Mouse (Mus musculus) fat pad, adult 2 months (tissue): ENCODE results near the gene Galnt17.

Experiments
- DNase-seq: peaks from one replicate; pipeline ENCODE4 v3.0.0-alpha.2; 2011; ENCODE audit warnings: low read depth, low spot score; ENCODE audit errors: extremely low read depth

Gene Galnt17

DNA sequence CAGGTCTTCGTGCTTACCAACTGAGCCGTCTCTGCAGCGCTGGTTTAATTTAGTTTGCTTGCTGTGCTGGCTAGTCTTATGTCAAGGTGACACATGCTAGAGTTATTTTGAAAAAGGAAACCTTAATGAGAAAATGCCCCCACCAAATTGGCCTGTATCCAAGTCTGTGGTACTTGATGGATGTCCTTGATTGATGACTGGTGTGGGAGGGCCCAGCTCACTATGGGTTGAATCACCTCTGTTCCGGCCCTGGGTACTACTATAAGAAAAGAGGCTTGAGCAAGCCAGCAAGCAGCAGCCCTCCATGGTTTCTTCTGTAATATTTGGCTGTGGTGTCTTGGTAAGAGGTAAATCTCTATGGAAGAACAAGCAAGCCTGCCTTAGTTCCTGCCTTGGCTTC lies 165.7 kb downstream of the Galnt17 start:
- DNase-seq: no peak

GRCm38 (mm10) chr5:131134809-131135208 lies 173.5 kb downstream of the Galnt17 start:
- no peak for DNase-seq

GRCm38 (mm10) chr5:131120296-131120840 lies 187.9 kb downstream of the Galnt17 start:
- DNase-seq: no peak

DNA sequence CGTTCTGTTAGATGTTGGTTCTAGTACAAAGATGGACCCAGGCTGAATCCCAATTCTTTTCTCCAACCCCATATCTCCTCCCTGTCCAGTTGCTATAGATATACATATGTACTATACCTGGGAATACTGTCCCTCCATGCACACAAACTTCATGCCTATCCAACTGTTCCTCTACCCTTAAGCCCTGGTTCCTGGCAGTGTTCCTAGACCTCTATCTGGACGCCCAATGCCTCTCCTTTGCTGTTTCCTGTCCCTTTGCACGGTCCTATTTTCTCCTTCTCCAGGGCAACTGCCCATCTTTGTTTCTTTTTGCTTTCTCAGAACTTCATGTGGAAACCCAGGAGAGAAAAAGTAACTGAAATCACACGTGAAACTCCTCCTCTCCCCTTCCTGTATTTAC lies 188.4 kb downstream of the Galnt17 start:
- DNase-seq: no peak

DNA sequence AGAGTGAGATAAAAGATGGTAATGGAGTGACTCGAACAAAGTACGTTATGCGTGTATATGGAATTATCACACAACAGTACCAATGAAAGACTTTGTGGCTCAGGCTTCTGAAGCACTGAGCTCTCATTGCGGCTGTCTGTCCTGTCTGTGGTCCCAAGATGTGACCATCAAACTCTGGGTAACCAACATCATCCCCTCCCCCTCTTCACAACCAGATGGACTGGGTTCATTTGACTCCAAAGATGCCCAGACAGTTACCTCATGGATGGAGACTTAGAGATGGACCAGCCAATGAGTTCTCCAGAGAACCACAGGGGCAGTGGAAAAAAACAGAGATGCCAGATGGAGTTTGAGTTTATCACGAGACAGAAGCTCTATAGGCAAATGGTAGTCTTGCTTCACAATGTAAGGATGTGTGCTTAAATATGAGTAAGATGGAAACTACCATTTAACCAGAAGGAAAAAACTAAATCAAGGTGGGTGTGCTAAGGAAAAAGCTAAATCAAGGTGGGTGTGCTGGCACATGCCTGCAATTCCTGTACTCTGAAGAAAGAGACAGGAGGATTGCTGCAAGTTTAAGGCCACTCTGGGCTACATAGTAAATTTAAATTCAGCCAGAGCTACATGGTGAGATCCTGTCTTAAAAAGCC lies 190.8 kb downstream of the Galnt17 start:
- no peak for DNase-seq

DNA sequence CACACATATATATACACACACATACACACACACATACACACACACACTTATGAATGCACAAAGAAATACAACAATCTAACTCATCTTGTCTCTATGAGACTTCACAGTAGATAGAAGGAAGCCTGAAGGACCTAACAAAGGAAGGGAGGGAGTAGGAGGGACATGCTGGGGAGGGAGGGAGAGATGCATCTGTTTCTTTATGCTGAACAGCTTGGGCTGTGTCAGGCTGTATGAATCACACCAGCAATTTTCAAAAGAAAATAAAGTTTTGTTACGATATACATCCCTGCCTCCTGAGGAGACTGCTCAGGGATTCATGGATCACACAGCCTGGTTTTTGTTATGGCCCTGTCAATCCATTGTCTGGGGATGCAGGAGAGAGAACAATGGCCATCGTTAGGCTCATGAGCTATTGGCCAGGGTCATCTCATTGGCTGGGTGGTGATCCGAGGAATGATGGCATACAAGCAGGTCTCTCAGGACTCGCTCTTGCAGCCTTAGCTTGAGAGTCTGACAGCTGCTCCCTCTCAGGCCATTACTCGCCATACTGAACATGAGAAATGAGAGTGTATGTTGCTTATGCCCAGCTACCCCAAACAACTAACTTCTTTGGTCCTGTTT lies 194.3 kb downstream of the Galnt17 start:
- no peak for DNase-seq

DNA sequence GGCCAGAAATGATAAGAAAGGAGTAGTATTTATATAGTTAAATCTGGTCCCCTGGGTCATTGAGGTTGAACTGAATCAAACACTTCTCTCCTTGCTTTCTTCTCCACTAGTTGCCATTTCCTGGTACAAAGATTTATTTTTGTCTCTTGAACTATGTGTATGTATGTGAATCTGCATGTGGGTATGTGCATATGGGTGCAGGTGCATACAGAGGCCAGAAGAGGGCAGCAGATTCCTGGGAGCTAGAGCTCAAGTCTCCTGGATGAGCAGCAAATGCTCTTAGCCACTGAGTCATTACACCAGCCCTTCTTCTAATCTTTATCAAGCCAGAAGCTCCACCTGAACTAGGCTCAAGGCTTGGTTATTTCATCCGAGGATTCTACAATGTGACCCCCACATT lies 201.1 kb downstream of the Galnt17 start:
- DNase-seq: no peak

DNA sequence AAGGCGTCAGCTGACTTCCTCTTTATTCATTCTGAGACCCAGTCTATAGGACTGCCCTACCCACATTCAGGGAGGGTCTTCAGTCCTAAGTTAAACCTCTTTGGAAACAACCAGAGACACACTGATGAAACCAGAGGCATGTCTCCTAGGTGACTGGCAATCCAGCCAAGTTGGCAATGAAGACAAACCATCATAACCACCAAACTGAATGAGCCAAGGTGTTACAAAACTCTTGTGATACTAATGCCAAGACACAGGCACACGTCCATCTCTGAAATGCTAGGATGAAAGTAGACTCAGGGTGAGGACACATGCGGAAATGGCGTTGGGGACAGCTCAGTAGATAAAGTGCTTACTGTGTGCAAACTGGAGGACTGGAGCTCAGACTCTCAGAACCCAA lies 211.5 kb downstream of the Galnt17 start:
- peak; percentile 80 for DNase-seq

GRCm38 (mm10) chr5:131095635-131096034 lies 212.7 kb downstream of the Galnt17 start:
- no peak for DNase-seq

DNA sequence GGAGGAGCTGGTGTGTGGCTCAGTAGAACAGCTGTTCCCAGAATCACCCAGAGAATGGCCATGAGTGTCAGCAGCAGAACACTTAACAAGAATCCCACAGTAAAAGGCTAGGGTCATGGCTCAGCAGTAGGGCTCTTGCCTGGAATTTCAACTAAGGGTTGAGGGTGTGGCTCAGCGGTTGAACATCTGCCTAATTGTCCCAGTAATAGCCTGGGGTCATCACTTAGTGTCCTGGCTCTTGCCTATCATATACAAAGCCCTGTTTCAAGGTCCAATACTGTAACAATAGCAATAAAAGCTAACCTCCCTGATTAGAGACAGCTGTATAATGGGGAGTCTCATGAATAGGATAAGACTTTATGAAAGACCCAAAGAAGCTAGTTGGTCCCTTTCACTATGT lies 213.5 kb downstream of the Galnt17 start:
- DNase-seq: peak; percentile 37

DNA sequence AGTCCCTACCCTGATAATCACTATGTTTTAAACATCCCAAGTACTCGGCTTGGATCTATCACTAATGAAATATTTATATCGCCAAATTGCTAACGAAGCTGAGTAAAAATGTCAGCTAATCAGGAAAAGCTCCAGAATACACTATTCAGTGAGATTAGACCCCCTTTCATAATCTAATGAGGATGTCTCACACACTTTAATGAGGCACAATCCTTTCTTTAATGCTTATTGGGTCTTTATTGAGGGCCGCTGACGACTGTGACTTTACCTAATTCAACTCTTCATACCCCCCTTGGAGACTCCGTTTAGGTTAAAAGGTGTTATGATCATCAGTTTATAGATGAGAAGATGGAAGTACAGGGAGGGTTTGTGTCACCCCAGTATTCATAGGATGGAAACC lies 214.2 kb downstream of the Galnt17 start:
- no peak for DNase-seq

DNA sequence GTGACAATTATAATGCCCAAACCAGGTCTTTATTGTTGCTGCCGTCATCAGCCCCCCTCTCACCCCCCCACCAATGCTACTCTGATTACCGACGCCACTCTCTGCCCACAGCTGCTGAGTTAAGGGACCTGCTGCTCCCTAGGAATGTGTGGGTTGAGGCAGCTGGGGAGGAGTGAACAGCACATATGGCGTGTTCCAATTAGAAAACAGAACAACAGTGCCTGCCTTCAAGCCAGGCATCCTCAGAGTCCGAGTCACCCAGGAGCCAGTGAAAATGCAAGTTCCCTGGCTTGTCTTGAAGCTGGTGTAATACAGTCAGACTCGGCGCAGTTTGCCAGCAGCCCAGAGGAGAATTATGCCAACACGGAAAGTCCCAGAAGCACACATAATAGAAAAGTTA lies 218.4 kb downstream of the Galnt17 start:
- no peak for DNase-seq

GRCm38 (mm10) chr5:131088866-131089265 lies 219.4 kb downstream of the Galnt17 start:
- no peak for DNase-seq

DNA sequence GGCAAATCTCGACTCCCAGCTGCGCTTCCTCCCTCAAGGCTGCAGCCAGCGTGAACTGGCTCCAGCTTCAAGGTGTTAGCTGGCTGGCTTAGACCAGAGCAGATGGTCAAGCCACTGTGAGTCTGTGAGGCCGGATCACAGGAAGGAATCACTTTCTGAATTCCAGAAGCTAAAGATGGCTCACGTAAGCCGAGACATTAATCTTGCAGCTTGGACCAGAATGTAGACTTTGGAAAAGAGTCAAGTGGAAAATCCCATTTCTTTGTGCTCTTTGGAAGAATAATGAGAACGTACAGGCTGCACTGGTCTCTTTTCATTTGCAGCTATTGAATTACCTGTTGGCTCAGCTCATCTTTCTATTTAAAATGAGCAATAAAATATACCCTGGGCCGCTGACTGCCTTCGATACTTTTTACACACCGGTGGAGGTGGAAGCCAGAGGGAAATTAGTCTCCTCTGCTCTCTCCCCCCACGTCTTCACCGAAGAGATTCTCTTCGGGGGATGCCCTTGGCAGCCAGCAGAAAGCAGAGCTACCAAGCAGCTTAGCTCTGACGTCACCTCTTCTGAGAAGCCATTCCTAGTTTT lies 225.1 kb downstream of the Galnt17 start:
- no peak for DNase-seq

- DNase-seq: no peak
These were observed 230.6 kb downstream of the Galnt17 start for GRCm38 (mm10) chr5:131077682-131078081.

DNA sequence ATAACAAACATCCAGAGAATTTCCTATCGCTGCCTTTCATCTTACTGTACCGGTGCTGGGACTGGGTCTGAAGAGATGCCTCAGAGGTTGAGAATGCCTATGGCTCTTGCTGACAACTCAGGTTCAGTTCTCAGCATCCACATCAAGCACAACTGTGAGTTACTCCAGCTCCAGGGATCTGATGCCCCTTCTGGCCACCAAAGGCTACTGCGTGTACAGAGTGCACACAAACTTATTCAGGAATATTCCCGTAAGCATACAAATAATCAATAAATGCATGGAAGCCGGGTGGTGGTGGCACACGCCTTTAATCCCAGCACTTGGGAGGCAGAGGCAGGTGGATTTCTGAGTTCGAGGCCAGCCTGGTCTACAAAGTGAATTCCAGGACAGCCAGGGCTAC lies 232.5 kb downstream of the Galnt17 start:
- no peak for DNase-seq

DNA sequence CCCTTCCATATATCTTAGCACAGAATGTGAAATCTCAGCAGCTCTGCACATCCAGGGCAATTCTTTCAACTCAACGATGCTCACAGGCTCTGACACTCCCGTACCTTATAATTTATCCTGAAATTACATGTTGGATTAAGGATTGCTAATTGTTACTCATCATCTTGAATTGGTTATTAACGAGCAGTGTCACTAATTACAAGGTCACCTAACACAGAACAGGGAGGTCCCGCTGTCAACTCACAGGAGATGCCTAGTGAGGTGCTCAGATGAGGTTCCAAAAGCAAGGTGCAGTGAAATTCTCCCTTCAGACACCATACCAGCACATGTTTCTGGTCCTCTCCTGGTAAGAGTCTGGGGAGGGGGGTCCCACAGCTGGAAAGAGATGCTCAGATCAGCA lies 234.0 kb downstream of the Galnt17 start:
- DNase-seq: no peak

- no peak for DNase-seq
These were observed 243.1 kb downstream of the Galnt17 start for GRCm38 (mm10) chr5:131065174-131065573.

DNA sequence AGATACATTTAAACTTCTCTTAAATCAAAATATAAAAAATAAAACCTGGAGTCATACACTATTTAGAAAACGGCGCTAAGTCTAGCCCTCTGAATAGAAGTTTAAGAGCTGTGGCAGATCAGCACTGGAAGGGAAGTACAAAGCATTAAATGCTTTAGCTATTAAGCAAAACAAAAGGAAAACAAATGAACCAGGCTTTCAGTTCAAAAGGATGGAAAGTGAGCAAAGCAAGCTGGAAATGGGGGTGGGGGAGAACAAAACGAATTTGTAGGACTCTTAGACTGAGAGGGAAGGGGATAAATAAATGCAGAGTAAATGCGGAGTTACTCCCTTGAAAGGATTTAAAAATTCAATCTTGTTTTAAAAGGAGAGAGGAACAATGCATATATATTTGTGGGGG lies 259.8 kb downstream of the Galnt17 start:
- no peak for DNase-seq

DNA sequence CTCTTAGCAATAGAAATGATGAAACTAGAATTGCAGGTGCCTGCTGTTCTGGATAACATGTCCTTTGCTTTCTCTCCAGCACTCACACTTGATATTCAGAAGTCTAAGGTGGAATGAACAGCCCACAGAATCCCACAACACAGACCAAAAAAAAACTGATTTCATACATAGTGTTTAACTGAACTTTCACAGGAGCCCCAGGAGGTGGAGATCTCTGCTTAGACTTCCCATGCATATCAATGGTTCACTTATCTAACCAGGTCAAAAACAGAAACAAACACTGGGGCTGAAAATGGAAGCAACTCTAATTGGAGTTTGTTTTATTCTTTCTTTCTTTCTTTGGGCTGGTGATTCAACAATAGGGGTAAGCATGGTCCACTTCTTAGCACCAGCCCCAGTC lies 265.2 kb downstream of the Galnt17 start:
- no peak for DNase-seq

DNA sequence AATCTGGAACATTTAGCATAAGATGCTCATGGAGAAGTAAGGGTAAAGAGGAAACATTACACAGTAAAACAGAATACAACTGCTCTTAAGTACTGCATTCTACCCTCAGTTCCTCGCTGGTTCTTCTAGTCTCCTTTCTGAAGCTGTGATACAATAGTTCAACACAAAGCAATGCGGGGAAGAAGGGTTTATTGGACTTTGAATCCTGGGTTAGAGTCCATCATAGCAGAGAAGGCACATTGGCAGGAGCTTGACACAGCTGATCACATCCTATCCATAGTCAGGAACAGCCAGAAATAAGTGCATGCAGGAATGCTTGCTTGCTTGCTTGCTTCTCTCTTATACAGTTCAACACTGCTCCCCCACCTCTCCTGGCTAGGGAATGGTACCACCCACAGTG lies 267.9 kb downstream of the Galnt17 start:
- no peak for DNase-seq

GRCm38 (mm10) chr5:131039611-131040313 lies 268.5 kb downstream of the Galnt17 start:
- no peak for DNase-seq
